Mouse (Mus musculus): Measurements from ENCODE around the gene Lsamp.

DNA sequence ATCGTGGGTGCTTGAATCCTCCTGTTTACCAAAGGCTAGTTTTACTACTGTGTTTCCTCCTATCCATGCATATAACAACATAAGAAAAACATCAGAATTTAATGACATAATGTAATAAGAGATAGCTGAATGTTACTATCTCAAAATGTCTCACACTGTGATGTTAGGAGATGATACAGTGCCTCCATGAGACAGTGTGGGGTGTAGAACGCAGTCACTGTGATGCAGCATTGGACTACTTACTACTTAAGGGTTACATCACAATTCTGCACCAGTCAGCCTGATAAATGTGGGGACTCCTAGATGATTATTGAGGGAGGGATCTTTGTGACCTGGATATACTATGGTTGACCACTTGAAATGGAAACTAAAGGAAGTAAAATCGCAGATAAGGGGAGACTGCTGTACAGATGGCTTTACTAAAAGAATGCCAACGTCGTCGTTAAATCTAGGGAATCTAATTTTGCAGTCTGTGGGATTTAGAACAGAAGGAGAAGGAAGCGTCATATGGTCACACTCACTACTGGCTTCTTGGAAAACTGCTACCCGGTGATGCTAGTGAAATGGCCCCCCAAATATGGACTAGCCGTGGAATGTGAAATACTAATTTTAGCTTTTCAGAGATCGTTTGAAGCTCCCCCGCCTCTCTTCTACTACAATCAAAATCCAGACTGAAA is 1762.2 kb downstream of the Lsamp start:
- TF ChIP-seq TAL1 (IDR thresholded peaks at IDR 0.05; ENCODE audit: low read length) = no peak
- no peak for TF ChIP-seq GATA1 (IDR thresholded peaks at IDR 0.05; ENCODE audit: low read length)
